Mouse (Mus musculus) cerebellum, adult 2 months (tissue): Measurements from ENCODE around the gene Atp6v1e1. TPM values are rescaled to one million over a fixed set of nuclear protein-coding genes. Genes with fewer than 3 reads are reported as not detected.
A peak's percentile ranks its signal among the peaks of the same experiment; 100 is the strongest.

Experiments used
- DNase-seq, 2 experiments: peaks; one replicate each; pipeline ENCODE4 v3.0.0; 2021
- H3K27ac ChIP-seq: fragments of 200-500 bp; 2 replicates; pipeline ENCODE4 v1.5.1; 2012; ENCODE audit warnings: low read length, control low read depth, inconsistent platforms; ENCODE audit not compliant: insufficient read depth
- H3K27me3 ChIP-seq: fragments of 200-500 bp; 2 replicates; pipeline ENCODE4 v1.6.1; 2012; ENCODE audit warnings: inconsistent platforms, mild to moderate bottlenecking, low read length, moderate library complexity; ENCODE audit not compliant: control insufficient read depth, insufficient read depth
- H3K4me1 ChIP-seq: fragments of 200-500 bp; 2 replicates; pipeline ENCODE4 v1.6.1; 2011; ENCODE audit warnings: low read length; ENCODE audit not compliant: control insufficient read depth, insufficient read depth
- H3K4me3 ChIP-seq: fragments of 200-500 bp; replicated peaks from 2 replicates; pipeline ENCODE3; 2011; ENCODE audit warnings: mild to moderate bottlenecking, low read depth, low read length, control low read depth; ENCODE audit not compliant: insufficient read depth
- CTCF ChIP-seq: fragments of 200-500 bp; IDR thresholded peaks from 2 replicates; pipeline ENCODE4 v1.5.1; 2011; ENCODE audit warnings: low read depth, mild to moderate bottlenecking, control low read depth, low read length, moderate library complexity, borderline replicate concordance; ENCODE audit not compliant: insufficient read depth
- POLR2A ChIP-seq: fragments of 200-500 bp; IDR thresholded peaks from 2 replicates; pipeline ENCODE4 v1.6.1; 2011; ENCODE audit warnings: low read length, control low read depth, borderline replicate concordance; ENCODE audit not compliant: insufficient read depth
- WGBS: fragments of 180-500 bp; shearing (Covaris S2); methylation state at CpG from one replicate; pipeline ENCODE4 v1.1.7; 2018; 5-methylcytosine and 5-hydroxymethylcytosine counted together
- polyA plus RNA-seq: library from polyadenylated mRNA; depleted of rRNA; stranded (reverse); fragments of >200 nt; gene quantifications from 2 replicates; pipeline ENCODE4 v1.2.3, GENCODE M21; 2012

Gene Atp6v1e1
- polyA plus RNA-seq, 1 experiment, result 558 TPM

GRCm38 (mm10) chr6:120807738-120808081 is 14.9 kb downstream of the Atp6v1e1 start:
- WGBS, result 93% methylated on average over 4 of the region's 4 CpGs
- DNase-seq, result no peak
- no peaks in the 10 kb centered on the region for H3K27me3 ChIP-seq
- no peak overlapping the region for H3K27ac ChIP-seq
- H3K4me1 ChIP-seq, result 0 out of 2 replicates have a peak, but pooled peaks cover 4% of the 10 kb centered on the region
- TF ChIP-seq CTCF, result no peak
- TF ChIP-seq POLR2A, result no peak
- H3K4me3 ChIP-seq, result no peak overlapping the region

GRCm38 (mm10) chr6:120806999-120807737 is 15.4 kb downstream of the Atp6v1e1 start:
- 87% methylated on average over 5 of the region's 5 CpGs for WGBS
- TF ChIP-seq POLR2A, result no peak
- no peak for TF ChIP-seq CTCF
- no peaks in the 10 kb centered on the region for H3K27me3 ChIP-seq
- 0 out of 2 replicates have a peak, but pooled peaks cover 4% of the 10 kb centered on the region for H3K4me1 ChIP-seq
- no peak overlapping the region for H3K27ac ChIP-seq
- no peak overlapping the region for H3K4me3 ChIP-seq
- DNase-seq, result no peak

- H3K27ac ChIP-seq, result no peak overlapping the region
- H3K4me1 ChIP-seq, result peaks cover 32% of the 10 kb centered on the region
- no peak overlapping the region for H3K4me3 ChIP-seq
- DNase-seq, result no peak
- WGBS, result 87% methylated on average over 4 of the region's 4 CpGs
- H3K27me3 ChIP-seq, result no peaks in the 10 kb centered on the region
- no peak for TF ChIP-seq CTCF
- no peak for TF ChIP-seq POLR2A
Observed at GRCm38 (mm10) chr6:120799581-120800041, 23.0 kb downstream of the Atp6v1e1 start.

GRCm38 (mm10) chr6:120798905-120799304 is 23.7 kb downstream of the Atp6v1e1 start:
- no peak overlapping the region for H3K27ac ChIP-seq
- peaks cover 29% of the 10 kb centered on the region for H3K4me1 ChIP-seq
- H3K4me3 ChIP-seq, result no peak overlapping the region
- no peaks in the 10 kb centered on the region for H3K27me3 ChIP-seq
- 86% methylated on average over 4 of the region's 4 CpGs for WGBS
- DNase-seq, result no peak
- no peak for TF ChIP-seq POLR2A

GRCm38 (mm10) chr6:120798019-120798418 is 24.6 kb downstream of the Atp6v1e1 start:
- peak; percentile 48 to 74 for DNase-seq

GRCm38 (mm10) chr6:120796111-120796510 is 26.5 kb downstream of the Atp6v1e1 start:
- no peak for TF ChIP-seq POLR2A
- TF ChIP-seq CTCF, result no peak
- 22% methylated on average over 2 of the region's 2 CpGs for WGBS
- Histone ChIP-seq H3K27me3 (no peaks in the 10 kb centered on the region), H3K27ac (peak overlapping the region; percentile 55), H3K4me1 (peaks cover 29% of the 10 kb centered on the region), H3K4me3 (no peak overlapping the region)
- peak; percentile 35 to 56 for DNase-seq

More at GRCm38 (mm10) chr6:120798019-120798418, 24.6 kb downstream of the Atp6v1e1 start:
- 55% methylated on average over 7 of the region's 7 CpGs for WGBS
- H3K4me1 ChIP-seq, result peaks cover 29% of the 10 kb centered on the region
- peak overlapping the region; percentile 14; the same call in 1 of the 2 replicates for H3K27ac ChIP-seq
- H3K27me3 ChIP-seq, result no peaks in the 10 kb centered on the region
- H3K4me3 ChIP-seq, result no peak overlapping the region
- TF ChIP-seq CTCF (no peak), POLR2A (no peak)

GRCm38 (mm10) chr6:120795422-120796086 is 27.0 kb downstream of the Atp6v1e1 start:
- H3K27me3 ChIP-seq, result no peaks in the 10 kb centered on the region
- H3K4me3 ChIP-seq, result no peak overlapping the region
- DNase-seq, result no peak
- WGBS, result 62% methylated on average over 5 of the region's 5 CpGs
- no peak for TF ChIP-seq POLR2A
- no peak for TF ChIP-seq CTCF
- 0 out of 2 replicates have a peak overlapping the region, but pooled peaks have one; percentile 11 for H3K27ac ChIP-seq
- peaks cover 29% of the 10 kb centered on the region for H3K4me1 ChIP-seq

GRCm38 (mm10) chr6:120792947-120793346 is 29.6 kb downstream of the Atp6v1e1 start:
- Histone ChIP-seq H3K27ac (no peak overlapping the region), H3K27me3 (no peaks in the 10 kb centered on the region), H3K4me1 (peaks cover 16% of the 10 kb centered on the region; the same call in 1 of the 2 replicates), H3K4me3 (no peak overlapping the region)
- no peak for DNase-seq
- WGBS, result 64% methylated on average over 8 of the region's 8 CpGs
- TF ChIP-seq CTCF, result 0 out of 2 replicates have a peak, but pooled peaks have one; percentile 17
- no peak for TF ChIP-seq POLR2A
